Mouse (Mus musculus): ENCODE results near the gene Tgfbr2. TPM values are rescaled to one million over a fixed set of nuclear protein-coding genes. Genes with fewer than 3 reads are reported as not detected.
"Not testable (repeated sequence)": the region's sequence is repeated elsewhere in the genome, so short reads cannot be mapped to it uniquely, and the experiment has no call there.

Tgfbr2 gene
- polyA plus RNA-seq, 1 experiment from 2014 or later: 12.6 TPM

- H3K4me1 ChIP-seq (ENCODE audit: control insufficient read depth, insufficient read depth, low read length): no peaks in the 10 kb centered on the region
- H3K27ac ChIP-seq (ENCODE audit: low read depth, low read length): no peak overlapping the region
- 79% methylated on average over 4 of the region's 4 CpGs for WGBS
- no peak overlapping the region for H3K4me2 ChIP-seq (ENCODE audit: low read depth)
- H3K9ac ChIP-seq (ENCODE audit: low read length): no peak overlapping the region
- DNase-seq (ENCODE audit: low spot score) (no peak), ATAC-seq (ENCODE audit: insufficient read depth, low FRiP score, low TSS enrichment) (no peak)
- no peaks in the 10 kb centered on the region for H3K9me3 ChIP-seq (ENCODE audit: control insufficient read depth, low read length)
- no peak overlapping the region for H3K4me3 ChIP-seq (ENCODE audit: low read depth, low read length)
- H3K27me3 ChIP-seq (ENCODE audit: control insufficient read depth, insufficient read depth, low read length): no peaks in the 10 kb centered on the region
- no peaks in the 10 kb centered on the region for H3K36me3 ChIP-seq (ENCODE audit: control insufficient read depth, insufficient read depth, low read length)
Observed at GRCm38 (mm10) chr9:116076163-116076562, 99.0 kb downstream of the Tgfbr2 start.

- not testable (repeated sequence) for H3K27me3 ChIP-seq (ENCODE audit: control insufficient read depth, insufficient read depth, low read length); H3K9ac ChIP-seq (ENCODE audit: low read length); H3K4me1 ChIP-seq (ENCODE audit: control insufficient read depth, insufficient read depth, low read length); H3K4me2 ChIP-seq (ENCODE audit: low read depth); ATAC-seq (ENCODE audit: insufficient read depth, low FRiP score, low TSS enrichment); H3K36me3 ChIP-seq (ENCODE audit: control insufficient read depth, insufficient read depth, low read length); DNase-seq (ENCODE audit: low spot score); H3K4me3 ChIP-seq (ENCODE audit: low read depth, low read length); H3K27ac ChIP-seq (ENCODE audit: low read depth, low read length); H3K9me3 ChIP-seq (ENCODE audit: control insufficient read depth, low read length)
- 93% methylated on average over 1 of the region's 1 CpGs for WGBS
Observed at GRCm38 (mm10) chr9:116071561-116071960, 103.6 kb downstream of the Tgfbr2 start.

DNA sequence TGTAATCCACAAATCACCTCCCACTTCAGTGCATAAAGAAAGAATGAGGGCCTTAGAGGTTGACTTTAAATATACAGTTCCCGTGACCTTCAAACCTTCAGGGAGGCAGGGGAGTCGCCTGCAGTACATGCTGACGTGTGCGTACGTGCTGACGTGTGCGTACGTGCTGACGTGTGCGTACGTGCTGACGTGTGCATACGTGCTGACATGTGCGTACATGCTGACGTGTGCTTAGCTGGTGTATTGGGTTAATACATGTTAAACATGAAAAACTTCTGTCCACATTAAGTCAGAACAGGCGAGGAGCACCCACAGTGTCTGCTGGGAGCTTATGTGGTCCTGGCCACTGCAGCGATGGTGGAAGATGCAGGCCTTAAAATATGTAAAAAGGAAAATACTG is 110.4 kb downstream of the Tgfbr2 start:
- Histone ChIP-seq H3K27ac (ENCODE audit: low read depth, low read length) (no peak overlapping the region), H3K9me3 (ENCODE audit: control insufficient read depth, low read length) (no peaks in the 10 kb centered on the region), H3K27me3 (ENCODE audit: control insufficient read depth, insufficient read depth, low read length) (no peaks in the 10 kb centered on the region), H3K4me1 (ENCODE audit: control insufficient read depth, insufficient read depth, low read length) (no peaks in the 10 kb centered on the region), H3K4me3 (ENCODE audit: low read depth, low read length) (no peak overlapping the region), H3K9ac (ENCODE audit: low read length) (no peak overlapping the region), H3K4me2 (ENCODE audit: low read depth) (no peak overlapping the region), H3K36me3 (ENCODE audit: control insufficient read depth, insufficient read depth, low read length) (no peaks in the 10 kb centered on the region)
- DNase-seq (ENCODE audit: low spot score) (no peak), ATAC-seq (ENCODE audit: insufficient read depth, low FRiP score, low TSS enrichment) (no peak)
- 93% methylated on average over 17 of the region's 17 CpGs for WGBS

DNA sequence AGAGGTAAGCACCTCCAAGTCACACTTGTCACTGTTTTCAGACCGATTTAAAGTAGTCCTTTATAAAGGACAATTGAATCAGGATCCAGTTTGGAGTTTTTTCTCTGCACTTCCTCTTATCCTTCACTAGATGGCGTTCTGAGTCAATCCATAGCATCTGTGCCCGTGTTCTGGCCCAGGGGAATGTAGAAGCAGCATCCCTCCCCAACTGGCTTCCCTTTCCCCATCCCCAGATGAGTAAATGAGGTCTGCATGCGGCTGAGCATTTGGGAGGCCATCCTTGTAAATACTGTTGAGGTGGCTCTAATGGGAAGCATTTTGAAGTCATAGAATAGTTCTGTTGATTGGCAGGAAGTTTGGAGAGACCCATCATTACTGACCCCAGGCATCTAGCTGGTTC is 114.5 kb downstream of the Tgfbr2 start:
- Histone ChIP-seq H3K9ac (ENCODE audit: low read length) (no peak overlapping the region), H3K4me2 (ENCODE audit: low read depth) (no peak overlapping the region), H3K4me1 (ENCODE audit: control insufficient read depth, insufficient read depth, low read length) (no peaks in the 10 kb centered on the region), H3K27me3 (ENCODE audit: control insufficient read depth, insufficient read depth, low read length) (no peaks in the 10 kb centered on the region), H3K9me3 (ENCODE audit: control insufficient read depth, low read length) (no peaks in the 10 kb centered on the region), H3K36me3 (ENCODE audit: control insufficient read depth, insufficient read depth, low read length) (no peaks in the 10 kb centered on the region), H3K27ac (ENCODE audit: low read depth, low read length) (no peak overlapping the region), H3K4me3 (ENCODE audit: low read depth, low read length) (no peak overlapping the region)
- WGBS: 7% methylated on average over 4 of the region's 4 CpGs
- DNase-seq (ENCODE audit: low spot score): peak; percentile 25
- ATAC-seq (ENCODE audit: insufficient read depth, low FRiP score, low TSS enrichment): no peak

- H3K36me3 ChIP-seq (ENCODE audit: control insufficient read depth, insufficient read depth, low read length): no peaks in the 10 kb centered on the region
- H3K4me1 ChIP-seq (ENCODE audit: control insufficient read depth, insufficient read depth, low read length): no peaks in the 10 kb centered on the region
- ATAC-seq (ENCODE audit: insufficient read depth, low FRiP score, low TSS enrichment) (peak; percentile 31; the same call in 1 of the 2 replicates), DNase-seq (ENCODE audit: low spot score) (no peak)
- no peak overlapping the region for H3K27ac ChIP-seq (ENCODE audit: low read depth, low read length)
- H3K9me3 ChIP-seq (ENCODE audit: control insufficient read depth, low read length): no peaks in the 10 kb centered on the region
- no peak overlapping the region for H3K4me3 ChIP-seq (ENCODE audit: low read depth, low read length)
- H3K4me2 ChIP-seq (ENCODE audit: low read depth): no peak overlapping the region
- no peaks in the 10 kb centered on the region for H3K27me3 ChIP-seq (ENCODE audit: control insufficient read depth, insufficient read depth, low read length)
- 65% methylated on average over 4 of the region's 4 CpGs for WGBS
- no peak overlapping the region for H3K9ac ChIP-seq (ENCODE audit: low read length)
Observed at GRCm38 (mm10) chr9:116059156-116059555, 116.0 kb downstream of the Tgfbr2 start.

DNA sequence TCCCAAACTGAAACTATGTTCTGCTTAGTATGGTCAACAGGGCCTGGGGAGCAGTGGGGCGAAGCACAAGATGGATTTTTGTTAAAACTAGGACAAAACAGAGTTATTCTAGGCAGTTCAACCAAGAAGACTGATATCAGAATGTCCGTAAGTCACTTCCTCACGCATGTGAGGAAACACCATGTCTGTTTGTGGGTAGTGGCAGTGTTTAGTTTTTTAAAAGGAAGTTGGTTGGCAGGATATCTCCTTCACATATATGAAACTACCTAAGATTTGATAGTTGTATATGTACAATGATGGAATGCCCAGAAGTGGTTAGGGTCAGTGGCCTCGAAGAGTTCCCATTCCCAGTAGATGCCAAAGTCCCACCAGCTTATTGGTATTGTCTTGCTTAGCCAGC is 116.7 kb downstream of the Tgfbr2 start:
- WGBS: 92% methylated on average over 4 of the region's 4 CpGs
- no peaks in the 10 kb centered on the region for H3K4me1 ChIP-seq (ENCODE audit: control insufficient read depth, insufficient read depth, low read length)
- no peak overlapping the region for H3K9ac ChIP-seq (ENCODE audit: low read length)
- H3K4me3 ChIP-seq (ENCODE audit: low read depth, low read length): no peak overlapping the region
- ATAC-seq (ENCODE audit: insufficient read depth, low FRiP score, low TSS enrichment): no peak
- H3K9me3 ChIP-seq (ENCODE audit: control insufficient read depth, low read length): no peaks in the 10 kb centered on the region
- H3K36me3 ChIP-seq (ENCODE audit: control insufficient read depth, insufficient read depth, low read length): no peaks in the 10 kb centered on the region
- DNase-seq (ENCODE audit: low spot score): no peak
- no peaks in the 10 kb centered on the region for H3K27me3 ChIP-seq (ENCODE audit: control insufficient read depth, insufficient read depth, low read length)
- no peak overlapping the region for H3K27ac ChIP-seq (ENCODE audit: low read depth, low read length)
- H3K4me2 ChIP-seq (ENCODE audit: low read depth): no peak overlapping the region

DNA sequence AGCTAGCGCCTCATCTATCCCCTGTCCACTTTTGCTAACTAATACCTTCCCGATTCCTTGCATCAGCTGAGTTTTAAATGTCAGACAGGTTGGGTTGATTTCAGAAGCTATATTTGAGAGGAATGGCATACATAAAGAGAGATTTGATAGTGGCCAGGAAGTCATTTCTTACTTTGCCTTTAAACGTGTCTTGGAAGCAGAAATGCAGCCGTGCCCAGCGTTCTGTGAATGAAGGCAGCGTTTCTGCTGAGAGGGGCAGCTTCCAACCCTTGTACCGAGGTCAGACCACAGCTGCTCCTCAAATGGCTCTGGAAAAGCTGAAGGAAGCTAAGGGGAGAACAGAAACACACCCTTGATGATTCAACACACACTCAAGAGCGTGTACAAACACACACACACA is 121.2 kb downstream of the Tgfbr2 start:
- H3K9me3 ChIP-seq (ENCODE audit: control insufficient read depth, low read length): no peaks in the 10 kb centered on the region
- no peak for DNase-seq (ENCODE audit: low spot score)
- no peaks in the 10 kb centered on the region for H3K4me1 ChIP-seq (ENCODE audit: control insufficient read depth, insufficient read depth, low read length)
- H3K9ac ChIP-seq (ENCODE audit: low read length): no peak overlapping the region
- no peak for ATAC-seq (ENCODE audit: insufficient read depth, low FRiP score, low TSS enrichment)
- H3K4me2 ChIP-seq (ENCODE audit: low read depth): no peak overlapping the region
- no peak overlapping the region for H3K4me3 ChIP-seq (ENCODE audit: low read depth, low read length)
- H3K27me3 ChIP-seq (ENCODE audit: control insufficient read depth, insufficient read depth, low read length): no peaks in the 10 kb centered on the region
- 84% methylated on average over 8 of the region's 8 CpGs for WGBS
- no peak overlapping the region for H3K27ac ChIP-seq (ENCODE audit: low read depth, low read length)
- H3K36me3 ChIP-seq (ENCODE audit: control insufficient read depth, insufficient read depth, low read length): no peaks in the 10 kb centered on the region

DNA sequence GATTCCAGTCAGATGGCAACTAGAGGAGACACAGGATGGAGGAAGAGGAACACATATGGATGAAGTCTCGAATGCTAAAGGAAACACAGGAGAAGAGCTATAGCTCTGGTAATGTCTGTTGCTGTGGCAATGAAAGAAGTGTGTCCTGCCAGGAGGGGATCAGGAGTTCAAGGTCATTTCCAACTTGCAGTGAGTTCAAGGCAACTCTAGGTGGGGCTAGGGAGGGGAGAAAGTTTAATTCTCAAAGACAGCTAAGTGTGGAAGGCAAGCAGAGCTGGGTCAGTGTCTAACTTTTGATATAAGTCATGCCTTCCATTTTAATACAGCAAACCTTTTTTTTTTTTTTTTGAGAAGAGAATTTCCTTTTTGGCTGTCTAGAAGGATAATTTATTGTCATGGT is 125.2 kb downstream of the Tgfbr2 start:
- Histone ChIP-seq H3K4me3 (ENCODE audit: low read depth, low read length) (no peak overlapping the region), H3K9ac (ENCODE audit: low read length) (no peak overlapping the region), H3K36me3 (ENCODE audit: control insufficient read depth, insufficient read depth, low read length) (no peaks in the 10 kb centered on the region), H3K27me3 (ENCODE audit: control insufficient read depth, insufficient read depth, low read length) (no peaks in the 10 kb centered on the region), H3K4me1 (ENCODE audit: control insufficient read depth, insufficient read depth, low read length) (no peaks in the 10 kb centered on the region), H3K9me3 (ENCODE audit: control insufficient read depth, low read length) (no peaks in the 10 kb centered on the region), H3K27ac (ENCODE audit: low read depth, low read length) (no peak overlapping the region), H3K4me2 (ENCODE audit: low read depth) (no peak overlapping the region)
- DNase-seq (ENCODE audit: low spot score) (no peak), ATAC-seq (ENCODE audit: insufficient read depth, low FRiP score, low TSS enrichment) (no peak)
- 88% methylated on average over 1 of the region's 1 CpGs for WGBS

GRCm38 (mm10) chr9:116041787-116042186 is 133.4 kb downstream of the Tgfbr2 start:
- no peaks in the 10 kb centered on the region for H3K4me1 ChIP-seq (ENCODE audit: control insufficient read depth, insufficient read depth, low read length)
- H3K9me3 ChIP-seq (ENCODE audit: control insufficient read depth, low read length): no peaks in the 10 kb centered on the region
- H3K36me3 ChIP-seq (ENCODE audit: control insufficient read depth, insufficient read depth, low read length): no peaks in the 10 kb centered on the region
- 18% methylated on average over 3 of the region's 3 CpGs for WGBS
- ATAC-seq (ENCODE audit: insufficient read depth, low FRiP score, low TSS enrichment) (no peak), DNase-seq (ENCODE audit: low spot score) (peak; percentile 87)
- no peaks in the 10 kb centered on the region for H3K27me3 ChIP-seq (ENCODE audit: control insufficient read depth, insufficient read depth, low read length)
- H3K27ac ChIP-seq (ENCODE audit: low read depth, low read length): no peak overlapping the region
- no peak overlapping the region for H3K4me2 ChIP-seq (ENCODE audit: low read depth)
- H3K9ac ChIP-seq (ENCODE audit: low read length): no peak overlapping the region
- no peak overlapping the region for H3K4me3 ChIP-seq (ENCODE audit: low read depth, low read length)

Data from neural tube, embryonic 11.5 days (tissue).